Mouse (Mus musculus): ENCODE results near the gene Lyrm7. TPM values are rescaled to one million over a fixed set of nuclear protein-coding genes. Genes with fewer than 3 reads are reported as not detected.

The Lyrm7 gene
- 25.3 and 25.5 TPM in 2 replicates for polyA plus RNA-seq (2012; rRNA removed)

GRCm38 (mm10) chr11:54860256-54861038, at the start of gene Lyrm7:
Lyrm7 (minus strand) TSS chr11:54860916.
- Histone ChIP-seq H3K27me3 (ENCODE audit: control insufficient read depth, insufficient read depth, low read length) (no peaks in the 10 kb centered on the region), H3K27ac (ENCODE audit: control insufficient read depth, insufficient read depth, low read depth, low read length) (peak within 1 kb of the TSS; percentile 93), H3K36me3 (ENCODE audit: control insufficient read depth, insufficient read depth, low read length) (no peaks in the 10 kb centered on the region), H3K4me3 (ENCODE audit: control insufficient read depth, low read depth, low read length) (peak within 1 kb of the TSS; percentile 96), H3K4me1 (ENCODE audit: control insufficient read depth, insufficient read depth, low read length) (peaks cover 2% of the 10 kb centered on the region; the same call in 1 of the 2 replicates)
- TF ChIP-seq POLR2A (IDR thresholded peaks at IDR 0.05; ENCODE audit: control insufficient read depth, low read depth, low read length) (peak; percentile 87), CTCF (IDR thresholded peaks at IDR 0.05; ENCODE audit: control insufficient read depth, insufficient read depth, insufficient replicate concordance, low read depth, low read length) (0 out of 2 replicates have a peak, but pooled peaks have one; percentile 0)

- no peaks in the 10 kb centered on the region for H3K27me3 ChIP-seq (ENCODE audit: control insufficient read depth, insufficient read depth, low read length)
- TF ChIP-seq CTCF (IDR thresholded peaks at IDR 0.05; ENCODE audit: control insufficient read depth, insufficient read depth, insufficient replicate concordance, low read depth, low read length) (no peak), POLR2A (IDR thresholded peaks at IDR 0.05; ENCODE audit: control insufficient read depth, low read depth, low read length) (no peak)
- H3K36me3 ChIP-seq (ENCODE audit: control insufficient read depth, insufficient read depth, low read length) = no peaks in the 10 kb centered on the region
- no peak overlapping the region for H3K4me3 ChIP-seq (ENCODE audit: control insufficient read depth, low read depth, low read length)
- H3K27ac ChIP-seq (ENCODE audit: control insufficient read depth, insufficient read depth, low read depth, low read length) = no peak overlapping the region
- no peaks in the 10 kb centered on the region for H3K4me1 ChIP-seq (ENCODE audit: control insufficient read depth, insufficient read depth, low read length)
These were observed 49.5 kb upstream of the Lyrm7 start for GRCm38 (mm10) chr11:54910081-54910665.

GRCm38 (mm10) chr11:54909273-54909672, 48.6 kb upstream of the Lyrm7 start:
- Histone ChIP-seq H3K36me3 (ENCODE audit: control insufficient read depth, insufficient read depth, low read length) (no peaks in the 10 kb centered on the region), H3K4me3 (ENCODE audit: control insufficient read depth, low read depth, low read length) (no peak overlapping the region), H3K27ac (ENCODE audit: control insufficient read depth, insufficient read depth, low read depth, low read length) (no peak overlapping the region), H3K27me3 (ENCODE audit: control insufficient read depth, insufficient read depth, low read length) (no peaks in the 10 kb centered on the region), H3K4me1 (ENCODE audit: control insufficient read depth, insufficient read depth, low read length) (peaks cover 2% of the 10 kb centered on the region)
- TF ChIP-seq POLR2A (IDR thresholded peaks at IDR 0.05; ENCODE audit: control insufficient read depth, low read depth, low read length) (no peak), CTCF (IDR thresholded peaks at IDR 0.05; ENCODE audit: control insufficient read depth, insufficient read depth, insufficient replicate concordance, low read depth, low read length) (no peak)

- H3K4me3 ChIP-seq (ENCODE audit: control insufficient read depth, low read depth, low read length) = no peak overlapping the region
- peaks cover 5% of the 10 kb centered on the region for H3K4me1 ChIP-seq (ENCODE audit: control insufficient read depth, insufficient read depth, low read length)
- no peak overlapping the region for H3K27ac ChIP-seq (ENCODE audit: control insufficient read depth, insufficient read depth, low read depth, low read length)
- H3K27me3 ChIP-seq (ENCODE audit: control insufficient read depth, insufficient read depth, low read length) = no peaks in the 10 kb centered on the region
- TF ChIP-seq CTCF (IDR thresholded peaks at IDR 0.05; ENCODE audit: control insufficient read depth, insufficient read depth, insufficient replicate concordance, low read depth, low read length) (no peak), POLR2A (IDR thresholded peaks at IDR 0.05; ENCODE audit: control insufficient read depth, low read depth, low read length) (no peak)
- H3K36me3 ChIP-seq (ENCODE audit: control insufficient read depth, insufficient read depth, low read length) = no peaks in the 10 kb centered on the region
These were observed 46.5 kb upstream of the Lyrm7 start for GRCm38 (mm10) chr11:54907259-54907658.

GRCm38 (mm10) chr11:54906466-54906865, 45.8 kb upstream of the Lyrm7 start:
- TF ChIP-seq CTCF (IDR thresholded peaks at IDR 0.05; ENCODE audit: control insufficient read depth, insufficient read depth, insufficient replicate concordance, low read depth, low read length) = no peak
- no peak for TF ChIP-seq POLR2A (IDR thresholded peaks at IDR 0.05; ENCODE audit: control insufficient read depth, low read depth, low read length)
- Histone ChIP-seq H3K27ac (ENCODE audit: control insufficient read depth, insufficient read depth, low read depth, low read length) (no peak overlapping the region), H3K27me3 (ENCODE audit: control insufficient read depth, insufficient read depth, low read length) (no peaks in the 10 kb centered on the region), H3K36me3 (ENCODE audit: control insufficient read depth, insufficient read depth, low read length) (no peaks in the 10 kb centered on the region), H3K4me3 (ENCODE audit: control insufficient read depth, low read depth, low read length) (no peak overlapping the region), H3K4me1 (ENCODE audit: control insufficient read depth, insufficient read depth, low read length) (peaks cover 5% of the 10 kb centered on the region)

GRCm38 (mm10) chr11:54905931-54906330, 45.2 kb upstream of the Lyrm7 start:
- no peaks in the 10 kb centered on the region for H3K36me3 ChIP-seq (ENCODE audit: control insufficient read depth, insufficient read depth, low read length)
- H3K27me3 ChIP-seq (ENCODE audit: control insufficient read depth, insufficient read depth, low read length) = no peaks in the 10 kb centered on the region
- no peak for TF ChIP-seq POLR2A (IDR thresholded peaks at IDR 0.05; ENCODE audit: control insufficient read depth, low read depth, low read length)
- TF ChIP-seq CTCF (IDR thresholded peaks at IDR 0.05; ENCODE audit: control insufficient read depth, insufficient read depth, insufficient replicate concordance, low read depth, low read length) = no peak

GRCm38 (mm10) chr11:54905086-54905485, 44.4 kb upstream of the Lyrm7 start:
- Histone ChIP-seq H3K4me1 (ENCODE audit: control insufficient read depth, insufficient read depth, low read length) (peaks cover 5% of the 10 kb centered on the region), H3K27ac (ENCODE audit: control insufficient read depth, insufficient read depth, low read depth, low read length) (no peak overlapping the region), H3K4me3 (ENCODE audit: control insufficient read depth, low read depth, low read length) (no peak overlapping the region), H3K36me3 (ENCODE audit: control insufficient read depth, insufficient read depth, low read length) (no peaks in the 10 kb centered on the region), H3K27me3 (ENCODE audit: control insufficient read depth, insufficient read depth, low read length) (no peaks in the 10 kb centered on the region)
- TF ChIP-seq CTCF (IDR thresholded peaks at IDR 0.05; ENCODE audit: control insufficient read depth, insufficient read depth, insufficient replicate concordance, low read depth, low read length) = no peak
- TF ChIP-seq POLR2A (IDR thresholded peaks at IDR 0.05; ENCODE audit: control insufficient read depth, low read depth, low read length) = no peak

More at GRCm38 (mm10) chr11:54905931-54906330, 45.2 kb upstream of the Lyrm7 start:
- H3K27ac ChIP-seq (ENCODE audit: control insufficient read depth, insufficient read depth, low read depth, low read length) = no peak overlapping the region
- H3K4me3 ChIP-seq (ENCODE audit: control insufficient read depth, low read depth, low read length) = no peak overlapping the region
- H3K4me1 ChIP-seq (ENCODE audit: control insufficient read depth, insufficient read depth, low read length) = peaks cover 5% of the 10 kb centered on the region

All from testis, adult 2 months (tissue).